Mouse (Mus musculus): ENCODE data around the gene Gpc6.

GRCm38 (mm10) chr14:117988444-117988843 is 1063.3 kb downstream of the Gpc6 start:
- no peak for TF ChIP-seq CTCF (IDR thresholded peaks at IDR 0.05; ENCODE audit: low read depth, low read length)
- TF ChIP-seq POLR2A (IDR thresholded peaks at IDR 0.05; ENCODE audit: borderline replicate concordance, low read depth, low read length), result no peak

Measured in bone marrow macrophage, adult 2 months (primary cell).